Mouse (Mus musculus): ENCODE measurements around the gene Stard3nl. TPM values are rescaled to one million over a fixed set of nuclear protein-coding genes. Genes with fewer than 3 reads are reported as not detected.
A peak's percentile ranks its signal among the peaks of the same experiment; 100 is the strongest.

Stard3nl gene
- polyA plus RNA-seq, 1 experiment from 2014 or later = 54.0 TPM

DNA sequence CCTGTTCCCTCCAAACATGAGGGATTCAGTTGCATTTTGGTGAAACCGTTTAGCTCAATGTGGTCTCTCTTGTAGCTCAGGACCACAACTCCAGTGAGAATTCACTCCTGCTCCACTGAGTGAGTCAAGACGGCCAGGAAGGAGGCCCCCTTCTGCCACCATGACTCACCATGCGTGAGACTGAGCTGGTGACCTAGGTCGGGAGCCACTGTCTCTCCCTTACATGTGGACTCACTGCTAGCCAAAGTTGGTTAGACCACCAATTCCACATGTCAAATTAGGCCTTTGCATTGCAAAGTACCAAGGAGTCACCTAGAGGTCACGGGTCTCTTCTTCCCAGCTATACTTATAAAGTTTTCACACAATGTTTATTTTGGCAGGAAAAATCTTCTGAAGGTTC lies 16.3 kb upstream of the Stard3nl start:
- ATAC-seq = no peak
- H3K27me3 ChIP-seq = peaks cover 9% of the 10 kb centered on the region
- ChIA-PET POLR2A (no interaction called here), CTCF (interaction anchor here (1.2 to 1.3 kb wide), 2 partner anchors 13 to 266 kb away, joined by 3 read pairs; no protein-coding TSS in a partner anchor)
- no peak for TF ChIP-seq CTCF (IDR thresholded peaks at IDR 0.05)
- in situ Hi-C loops (cut with MboI; ENCODE audit: low pct_unique_long_range_greater_than_20kb) = no loop called here
- no peak for DNase-seq (ENCODE audit: low read depth, low spot score)

GRCm38 (mm10) chr13:19410694-19411093 lies 15.1 kb upstream of the Stard3nl start:
- in situ Hi-C loops (cut with MboI; ENCODE audit: low pct_unique_long_range_greater_than_20kb) = no loop called here
- ChIA-PET CTCF (no interaction called here), POLR2A (no interaction called here)
- DNase-seq (ENCODE audit: low read depth, low spot score) (no peak), ATAC-seq (no peak)
- peaks cover 9% of the 10 kb centered on the region for H3K27me3 ChIP-seq
- TF ChIP-seq CTCF (IDR thresholded peaks at IDR 0.05) = no peak

DNA sequence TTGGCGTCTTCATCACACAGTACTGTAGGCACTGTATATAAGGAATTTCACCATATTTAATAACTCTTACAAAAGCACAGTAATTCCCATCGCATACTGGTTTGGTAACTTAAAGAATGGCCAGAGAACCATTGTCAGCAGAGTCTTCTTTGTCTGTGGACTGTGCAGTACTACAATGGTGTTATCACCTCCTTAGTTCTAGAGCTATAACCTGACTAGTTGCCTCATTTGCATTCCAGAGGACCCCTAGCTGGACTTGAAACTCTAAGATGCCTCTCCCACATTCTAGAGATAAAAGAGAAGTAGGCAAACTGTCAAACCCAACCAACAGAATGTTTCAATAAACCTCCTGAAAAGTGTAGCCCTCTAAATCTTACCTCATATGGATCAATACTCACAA lies 12.4 kb upstream of the Stard3nl start:
- ChIA-PET POLR2A (no interaction called here), CTCF (interaction anchor here (1.2 to 2.1 kb wide), 3 partner anchors 10 to 42 kb away, joined by 3 to 5 read pairs (median 5); no protein-coding TSS in a partner anchor)
- TF ChIP-seq CTCF (IDR thresholded peaks at IDR 0.05) = no peak
- in situ Hi-C loops (cut with MboI; ENCODE audit: low pct_unique_long_range_greater_than_20kb) = no loop called here
- ATAC-seq (no peak), DNase-seq (ENCODE audit: low read depth, low spot score) (no peak)
- H3K27me3 ChIP-seq = peaks cover 9% of the 10 kb centered on the region

DNA sequence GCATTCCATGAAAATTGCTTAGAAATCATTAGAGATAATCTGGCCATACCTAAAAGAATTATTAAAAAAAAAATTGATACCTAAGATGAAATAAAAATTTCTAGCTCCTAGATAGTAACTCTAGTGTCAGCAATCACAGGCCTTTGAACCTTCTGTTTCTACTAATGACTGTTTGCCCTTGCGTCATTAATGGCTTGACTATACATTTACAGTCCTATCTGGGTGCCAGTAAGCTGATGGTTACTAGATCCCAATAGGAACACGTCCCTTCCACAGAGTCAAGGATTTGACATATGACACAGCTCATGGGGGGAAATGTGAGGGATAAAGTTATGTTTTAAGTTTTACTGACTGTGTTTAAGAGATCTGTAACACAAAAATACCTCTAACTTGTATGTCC lies 9.0 kb upstream of the Stard3nl start:
- ChIA-PET POLR2A (no interaction called here), CTCF (interaction anchor here (1.2 to 1.5 kb wide), 3 partner anchors 10 to 40 kb away, joined by 3 to 5 read pairs (median 5); no protein-coding TSS in a partner anchor)
- in situ Hi-C loops (cut with MboI; ENCODE audit: low pct_unique_long_range_greater_than_20kb) = no loop called here
- TF ChIP-seq CTCF (IDR thresholded peaks at IDR 0.05) = no peak
- peaks cover 2% of the 10 kb centered on the region for H3K27me3 ChIP-seq
- no peak for ATAC-seq
- no peak for DNase-seq (ENCODE audit: low read depth, low spot score)

DNA sequence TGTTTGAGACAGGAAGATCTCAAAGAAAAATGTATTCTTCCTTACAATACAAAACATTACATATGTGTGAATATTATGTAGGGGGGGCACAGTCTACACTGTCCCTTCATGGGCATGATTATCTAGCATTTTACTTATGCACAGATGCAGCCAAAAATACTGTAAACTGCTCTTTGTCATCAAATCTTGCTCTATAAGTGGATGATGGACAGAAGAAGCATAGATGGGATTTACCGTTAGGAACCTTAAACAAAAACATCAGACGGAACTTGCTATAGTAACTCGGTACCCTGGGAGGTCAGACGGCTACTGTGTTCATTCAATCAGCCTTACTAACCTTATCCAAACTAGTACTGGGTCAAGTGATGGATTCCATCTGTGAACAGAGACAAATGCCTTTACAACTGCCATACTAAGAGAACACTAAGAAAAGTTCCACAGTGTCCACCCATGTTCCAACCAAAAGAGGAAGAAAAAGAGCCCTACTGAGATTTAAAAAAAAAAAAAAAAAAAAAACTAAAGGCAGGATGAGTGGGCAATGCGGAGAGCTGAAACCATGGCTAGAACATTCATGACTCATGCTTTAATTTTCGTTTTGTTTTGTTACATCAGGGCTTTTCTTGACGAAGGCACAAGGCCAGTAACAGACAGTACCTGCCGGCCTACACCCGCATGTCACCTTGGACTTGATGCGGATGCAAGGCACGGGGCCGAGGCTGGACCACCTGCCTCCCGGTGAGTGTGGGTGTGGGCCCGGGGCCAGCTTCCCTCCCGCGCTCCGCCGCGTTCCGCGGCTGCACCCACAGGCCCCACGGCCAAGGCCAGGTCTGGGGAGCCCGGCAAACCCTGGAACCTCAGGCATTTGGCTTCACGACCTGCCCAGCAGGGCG lies 552 bp downstream of the Stard3nl start:
- CTCF ChIA-PET = interaction anchor here (1.0 to 1.8 kb wide), 3 partner anchors 10 to 30 kb away, joined by 3 to 8 read pairs (median 5); no protein-coding TSS in a partner anchor
- TF ChIP-seq CTCF (IDR thresholded peaks at IDR 0.05) = no peak
- H3K27me3 ChIP-seq = no peaks in the 10 kb centered on the region
- POLR2A ChIA-PET = interaction anchor here (0.6 to 1.6 kb wide), 3 partner anchors 32 to 240 kb away, joined by 3 to 6 read pairs (median 4); no protein-coding TSS in a partner anchor
- DNase-seq (ENCODE audit: low read depth, low spot score) = no peak
- in situ Hi-C loops (cut with MboI; ENCODE audit: low pct_unique_long_range_greater_than_20kb) = no loop called here
- peak; percentile 6 for ATAC-seq

GRCm38 (mm10) chr13:19394171-19394570 lies 1.4 kb downstream of the Stard3nl start:
- ATAC-seq (no peak), DNase-seq (ENCODE audit: low read depth, low spot score) (no peak)
- no peak for TF ChIP-seq CTCF (IDR thresholded peaks at IDR 0.05)
- CTCF ChIA-PET = interaction anchor here (1.0 to 1.8 kb wide), 2 partner anchors 10 to 29 kb away, joined by 5 to 8 read pairs; no protein-coding TSS in a partner anchor
- in situ Hi-C loops (cut with MboI; ENCODE audit: low pct_unique_long_range_greater_than_20kb) = no loop called here
- POLR2A ChIA-PET = no interaction called here
- H3K27me3 ChIP-seq = no peaks in the 10 kb centered on the region

DNA sequence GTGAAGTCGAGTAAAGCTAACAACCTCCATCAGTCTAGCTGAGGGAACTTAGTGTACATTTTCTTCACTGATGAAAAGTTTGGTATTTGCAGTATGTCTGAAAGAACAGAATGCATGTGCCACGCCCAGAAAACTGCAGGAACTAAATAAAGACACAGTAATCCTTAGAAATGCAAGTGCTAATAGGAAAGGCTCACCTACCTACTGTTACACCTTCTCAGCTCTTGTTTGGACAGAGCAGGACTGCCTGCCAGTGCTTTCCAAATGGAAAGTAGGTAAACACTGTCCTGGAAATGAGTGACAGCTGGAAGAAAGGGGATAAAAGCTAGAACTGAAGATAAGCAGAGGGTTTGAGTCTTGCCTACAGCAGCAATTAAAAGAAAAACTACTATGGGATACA lies 1.9 kb downstream of the Stard3nl start:
- H3K27me3 ChIP-seq = no peaks in the 10 kb centered on the region
- TF ChIP-seq CTCF (IDR thresholded peaks at IDR 0.05) = no peak
- DNase-seq (ENCODE audit: low read depth, low spot score) (no peak), ATAC-seq (no peak)
- in situ Hi-C loops (cut with MboI; ENCODE audit: low pct_unique_long_range_greater_than_20kb) = no loop called here
- CTCF ChIA-PET = interaction anchor here (1.0 to 1.8 kb wide), 2 partner anchors 11 to 29 kb away, joined by 5 to 8 read pairs; no protein-coding TSS in a partner anchor
- POLR2A ChIA-PET = no interaction called here

- no peak for TF ChIP-seq CTCF (IDR thresholded peaks at IDR 0.05)
- DNase-seq (ENCODE audit: low read depth, low spot score) = no peak
- ChIA-PET POLR2A (no interaction called here), CTCF (interaction anchor here (1.2 to 4.7 kb wide), 3 partner anchors 16 to 26 kb away, joined by 4 to 30 read pairs (median 4); no protein-coding TSS in a partner anchor)
- in situ Hi-C loops (cut with MboI; ENCODE audit: low pct_unique_long_range_greater_than_20kb) = no loop called here
- no peak for ATAC-seq
- H3K27me3 ChIP-seq = no peaks in the 10 kb centered on the region
Observed at GRCm38 (mm10) chr13:19391608-19392007, 4.0 kb downstream of the Stard3nl start.

- ChIA-PET CTCF (interaction anchor here (1.1 to 4.7 kb wide), 3 partner anchors 13 to 25 kb away, joined by 4 to 30 read pairs (median 4); no protein-coding TSS in a partner anchor), POLR2A (no interaction called here)
- in situ Hi-C loops (cut with MboI; ENCODE audit: low pct_unique_long_range_greater_than_20kb) = no loop called here
- ATAC-seq (no peak), DNase-seq (ENCODE audit: low read depth, low spot score) (no peak)
- H3K27me3 ChIP-seq = no peaks in the 10 kb centered on the region
- TF ChIP-seq CTCF (IDR thresholded peaks at IDR 0.05) = no peak
Observed at GRCm38 (mm10) chr13:19390296-19390695, 5.3 kb downstream of the Stard3nl start.

- POLR2A ChIA-PET = no interaction called here
- ATAC-seq = no peak
- no peak for TF ChIP-seq CTCF (IDR thresholded peaks at IDR 0.05)
- DNase-seq (ENCODE audit: low read depth, low spot score) = no peak
- H3K27me3 ChIP-seq = no peaks in the 10 kb centered on the region
- in situ Hi-C loops (cut with MboI; ENCODE audit: low pct_unique_long_range_greater_than_20kb) = no loop called here
- CTCF ChIA-PET = interaction anchor here (1.1 to 4.7 kb wide), 2 partner anchors 12 to 25 kb away, joined by 4 to 30 read pairs; no protein-coding TSS in a partner anchor
Observed at GRCm38 (mm10) chr13:19389896-19390295, 5.7 kb downstream of the Stard3nl start.

GRCm38 (mm10) chr13:19389434-19389833 lies 6.2 kb downstream of the Stard3nl start:
- DNase-seq (ENCODE audit: low read depth, low spot score) (no peak), ATAC-seq (no peak)
- in situ Hi-C loops (cut with MboI; ENCODE audit: low pct_unique_long_range_greater_than_20kb) = no loop called here
- POLR2A ChIA-PET = no interaction called here
- CTCF ChIA-PET = interaction anchor here (0.9 to 4.7 kb wide), 2 partner anchors 24 to 194 kb away, joined by 4 to 30 read pairs; no protein-coding TSS in a partner anchor
- TF ChIP-seq CTCF (IDR thresholded peaks at IDR 0.05) = no peak
- H3K27me3 ChIP-seq = no peaks in the 10 kb centered on the region
